Mouse (Mus musculus): Measurements from ENCODE around the gene Il20ra. TPM values are rescaled to one million over a fixed set of nuclear protein-coding genes. Genes with fewer than 3 reads are reported as not detected.

Gene Il20ra
- 0.20 and 0.31 TPM in 2 replicates for polyA plus RNA-seq (2015; fragmentation: Nextera tagmentation; extraction: Ambion mirVana)

DNA sequence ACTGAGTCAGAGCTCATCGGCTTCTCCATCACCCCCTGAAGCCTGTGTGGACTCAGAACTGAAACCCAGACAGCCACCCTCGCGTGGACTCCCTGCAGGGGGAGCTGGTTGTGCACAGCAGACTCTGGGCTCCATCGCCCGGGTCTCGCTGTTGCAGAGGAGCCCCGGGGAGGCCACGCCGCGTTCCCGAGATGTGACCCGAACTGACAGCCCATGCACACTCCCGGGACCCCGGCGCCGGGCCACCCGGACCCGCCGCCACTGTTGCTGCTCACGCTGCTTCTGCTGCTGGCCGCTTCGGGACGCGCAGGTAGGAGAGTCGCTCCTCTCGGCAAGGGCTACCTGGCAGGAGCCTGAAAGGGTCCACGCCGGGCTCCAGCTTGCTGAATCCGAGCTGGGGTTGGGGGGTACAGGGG is at the start of gene Il20ra:
TSS of gene Il20ra (plus strand) at position 150 of the 416 bp plus-strand sequence.
- H3K9me3 ChIP-seq: no peaks in the 10 kb centered on the region
- H3K4me1 ChIP-seq: peaks cover 5% of the 10 kb centered on the region; the same call in 1 of the 2 replicates
- ATAC-seq (ENCODE audit: borderline replicate concordance, extremely low read depth, low FRiP score, low TSS enrichment): peak; percentile 39; the same call in 1 of the 2 replicates
- H3K4me3 ChIP-seq: peak within 1 kb of the TSS; percentile 45
- WGBS: under 1% methylated on average over 29 of the region's 29 CpGs
- H3K36me3 ChIP-seq: no peaks in the 10 kb centered on the region
- peak within 1 kb of the TSS; percentile 93 for H3K4me2 ChIP-seq
- H3K27ac ChIP-seq: no peak within 1 kb of the TSS
- peak within 1 kb of the TSS; percentile 46 for H3K9ac ChIP-seq
- H3K27me3 ChIP-seq: peaks cover 31% of the 10 kb centered on the region

DNA sequence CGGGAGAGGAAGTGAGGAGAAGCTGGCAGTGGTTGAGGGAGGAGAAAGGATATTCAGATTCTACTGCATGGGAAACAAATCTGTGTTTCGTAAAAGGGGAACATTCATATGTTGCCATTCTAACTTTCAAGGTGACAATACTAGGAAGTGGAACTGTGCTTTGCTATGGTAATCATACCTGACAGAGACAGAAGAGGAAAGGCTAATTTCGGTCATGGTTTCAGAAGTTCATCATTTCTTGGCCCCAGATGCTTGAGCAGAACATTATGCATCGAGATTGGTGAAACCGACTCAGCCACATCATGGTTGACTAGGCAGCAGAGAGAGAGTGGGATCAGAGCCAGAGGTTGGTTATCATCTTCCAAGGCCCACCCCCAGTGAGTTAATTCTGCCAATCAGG is 43.4 kb upstream of the Il20ra start:
- Histone ChIP-seq H3K9me3 (no peaks in the 10 kb centered on the region), H3K36me3 (no peaks in the 10 kb centered on the region), H3K4me1 (no peaks in the 10 kb centered on the region), H3K4me2 (no peak overlapping the region), H3K9ac (no peak overlapping the region), H3K27me3 (no peaks in the 10 kb centered on the region), H3K27ac (no peak overlapping the region), H3K4me3 (no peak overlapping the region)
- WGBS: 87% methylated on average over 5 of the region's 5 CpGs
- ATAC-seq (ENCODE audit: borderline replicate concordance, extremely low read depth, low FRiP score, low TSS enrichment): no peak

DNA sequence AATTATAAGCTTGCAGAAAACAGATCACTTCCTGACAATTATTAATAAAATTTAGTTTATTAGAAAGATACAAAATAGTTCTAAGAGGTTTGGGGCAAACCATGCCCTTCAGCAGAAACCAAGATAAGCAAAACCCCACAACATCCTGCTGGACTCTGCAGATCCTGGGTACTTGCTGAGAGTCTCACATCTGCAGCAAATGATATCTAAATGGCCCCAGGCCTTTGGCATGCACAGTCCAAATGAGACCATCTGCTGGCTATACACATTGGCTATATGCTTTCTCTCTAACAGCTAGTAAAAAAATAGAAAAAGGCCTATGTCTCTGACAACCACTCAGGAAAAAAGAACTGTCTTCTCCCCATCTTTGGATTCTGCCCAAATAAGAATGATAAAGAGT is 40.4 kb upstream of the Il20ra start:
- Histone ChIP-seq H3K9me3 (no peaks in the 10 kb centered on the region), H3K27me3 (no peaks in the 10 kb centered on the region), H3K4me3 (no peak overlapping the region), H3K27ac (no peak overlapping the region), H3K4me2 (no peak overlapping the region), H3K9ac (no peak overlapping the region), H3K4me1 (no peaks in the 10 kb centered on the region), H3K36me3 (no peaks in the 10 kb centered on the region)
- no peak for ATAC-seq (ENCODE audit: borderline replicate concordance, extremely low read depth, low FRiP score, low TSS enrichment)

DNA sequence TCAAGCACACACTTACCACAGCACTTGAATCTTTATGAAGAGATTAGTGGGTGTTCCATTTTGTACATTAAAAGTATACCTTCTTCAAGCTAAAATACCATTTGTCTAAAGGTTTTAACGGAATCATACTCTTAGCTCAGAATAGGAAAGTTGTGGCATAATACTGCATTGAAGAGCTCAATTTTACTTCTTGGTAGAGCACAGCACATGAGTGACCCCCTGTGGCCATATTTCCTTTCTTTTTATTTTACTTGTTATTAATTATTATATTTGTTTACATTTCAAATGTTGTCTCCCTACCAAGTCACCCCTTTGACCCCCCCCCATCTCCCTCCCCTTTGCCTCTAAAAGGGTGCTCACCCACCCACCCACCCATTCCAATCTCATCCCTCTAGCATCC is 39.2 kb upstream of the Il20ra start:
- no peak overlapping the region for H3K27ac ChIP-seq
- WGBS: 83% methylated on average over 1 of the region's 1 CpGs
- H3K9ac ChIP-seq: no peak overlapping the region
- no peaks in the 10 kb centered on the region for H3K9me3 ChIP-seq
- H3K36me3 ChIP-seq: no peaks in the 10 kb centered on the region
- no peak overlapping the region for H3K4me2 ChIP-seq
- no peak overlapping the region for H3K4me3 ChIP-seq
- H3K4me1 ChIP-seq: no peaks in the 10 kb centered on the region
- H3K27me3 ChIP-seq: no peaks in the 10 kb centered on the region
- no peak for ATAC-seq (ENCODE audit: borderline replicate concordance, extremely low read depth, low FRiP score, low TSS enrichment)

DNA sequence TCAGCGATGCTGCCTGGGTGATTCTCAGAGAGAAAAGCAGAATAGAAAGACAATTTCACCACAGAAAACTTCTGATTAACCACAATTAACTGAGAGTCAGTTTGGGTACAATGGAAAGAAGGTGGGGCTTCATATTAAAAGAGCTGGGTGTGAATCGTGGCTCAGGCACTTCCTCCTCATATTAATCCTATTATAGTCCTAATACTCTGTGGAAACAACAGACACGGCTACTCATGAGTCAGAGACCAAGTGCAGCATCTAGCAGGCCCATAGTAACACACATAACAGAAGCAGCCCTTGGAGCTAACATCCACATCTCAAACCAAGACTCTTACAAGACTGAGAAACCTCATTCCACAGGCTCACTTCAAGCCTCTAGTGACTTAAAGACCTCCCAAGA is 24.7 kb upstream of the Il20ra start:
- no peak for ATAC-seq (ENCODE audit: borderline replicate concordance, extremely low read depth, low FRiP score, low TSS enrichment)
- Histone ChIP-seq H3K4me2 (no peak overlapping the region), H3K4me3 (no peak overlapping the region), H3K9ac (no peak overlapping the region), H3K36me3 (no peaks in the 10 kb centered on the region), H3K27ac (no peak overlapping the region), H3K4me1 (peaks cover 11% of the 10 kb centered on the region; the same call in 1 of the 2 replicates), H3K9me3 (no peaks in the 10 kb centered on the region), H3K27me3 (no peaks in the 10 kb centered on the region)
- 74% methylated on average over 3 of the region's 3 CpGs for WGBS

DNA sequence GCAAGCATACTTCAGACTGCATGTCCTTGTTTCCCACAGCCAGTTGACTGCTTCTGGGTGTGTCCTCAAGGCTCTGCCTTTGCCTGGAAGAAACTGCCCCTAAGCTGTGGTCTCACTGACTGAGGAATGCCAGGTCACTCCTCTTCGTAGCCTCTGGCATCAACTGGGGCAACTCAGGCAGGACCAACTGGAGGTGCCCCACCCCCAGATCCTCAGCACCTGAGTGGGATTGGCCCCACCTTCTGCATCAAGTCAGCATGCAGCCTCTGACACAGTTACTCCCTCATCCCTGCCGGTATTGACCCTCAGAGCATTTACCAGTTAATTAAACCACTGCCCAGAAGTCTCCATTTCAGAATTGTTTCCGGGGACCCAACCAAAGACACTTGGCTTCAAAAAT is 21.1 kb upstream of the Il20ra start:
- peak overlapping the region; percentile 21; the same call in 1 of the 2 replicates for H3K4me2 ChIP-seq
- H3K36me3 ChIP-seq: no peaks in the 10 kb centered on the region
- no peak overlapping the region for H3K4me3 ChIP-seq
- peak; percentile 34; the same call in 1 of the 2 replicates for ATAC-seq (ENCODE audit: borderline replicate concordance, extremely low read depth, low FRiP score, low TSS enrichment)
- H3K9me3 ChIP-seq: no peaks in the 10 kb centered on the region
- no peaks in the 10 kb centered on the region for H3K27me3 ChIP-seq
- H3K27ac ChIP-seq: no peak overlapping the region
- peaks cover 14% of the 10 kb centered on the region; the same call in 1 of the 2 replicates for H3K4me1 ChIP-seq
- no peak overlapping the region for H3K9ac ChIP-seq
- 39% methylated on average over 3 of the region's 3 CpGs for WGBS

DNA sequence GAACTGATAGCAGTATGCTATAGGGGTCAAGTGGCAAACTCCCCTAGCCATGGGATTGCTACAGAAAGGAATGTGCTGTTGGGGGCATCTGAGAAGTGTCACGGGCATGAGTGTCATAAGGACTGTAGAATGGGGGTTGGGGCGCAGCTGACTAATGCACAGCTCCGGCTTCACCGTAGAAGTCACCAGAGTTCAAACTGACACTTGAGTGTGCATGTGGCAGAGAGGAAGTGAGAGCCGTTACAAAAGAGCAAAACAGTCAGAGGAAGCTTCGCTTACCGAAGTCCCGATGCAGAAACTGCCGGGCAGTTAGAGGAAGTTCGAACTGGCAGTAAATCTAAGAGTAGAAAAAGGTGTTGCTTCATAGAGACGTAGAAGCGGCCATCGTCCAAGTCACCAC is 20.6 kb upstream of the Il20ra start:
- Histone ChIP-seq H3K36me3 (no peaks in the 10 kb centered on the region), H3K4me1 (peaks cover 14% of the 10 kb centered on the region; the same call in 1 of the 2 replicates), H3K4me3 (no peak overlapping the region), H3K4me2 (peak overlapping the region; percentile 21), H3K27me3 (no peaks in the 10 kb centered on the region), H3K9ac (no peak overlapping the region), H3K9me3 (no peaks in the 10 kb centered on the region), H3K27ac (no peak overlapping the region)
- WGBS: 28% methylated on average over 13 of the region's 13 CpGs
- ATAC-seq (ENCODE audit: borderline replicate concordance, extremely low read depth, low FRiP score, low TSS enrichment): no peak

DNA sequence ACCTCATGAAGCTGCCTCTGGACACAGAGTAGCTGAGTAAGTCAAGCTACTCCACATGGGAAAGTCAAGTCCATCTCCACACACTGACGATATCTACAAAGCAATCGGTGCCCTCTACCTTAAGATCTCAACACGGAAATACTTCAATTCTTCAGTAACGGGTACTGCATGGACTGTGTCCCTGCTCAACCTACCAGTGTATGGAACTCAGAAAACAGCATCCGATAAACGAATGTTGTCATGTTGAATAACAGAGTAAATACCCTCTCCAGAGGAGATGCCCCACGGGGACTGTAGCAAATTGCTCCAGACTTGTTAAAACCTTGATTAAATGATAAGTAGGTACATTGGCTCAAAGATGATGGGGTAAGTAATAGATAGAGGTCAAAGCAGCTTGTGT is 20.0 kb upstream of the Il20ra start:
- Histone ChIP-seq H3K36me3 (no peaks in the 10 kb centered on the region), H3K27me3 (no peaks in the 10 kb centered on the region), H3K4me3 (no peak overlapping the region), H3K9me3 (no peaks in the 10 kb centered on the region), H3K4me2 (peak overlapping the region; percentile 21; the same call in 1 of the 2 replicates), H3K9ac (no peak overlapping the region), H3K27ac (no peak overlapping the region), H3K4me1 (peaks cover 14% of the 10 kb centered on the region; the same call in 1 of the 2 replicates)
- ATAC-seq (ENCODE audit: borderline replicate concordance, extremely low read depth, low FRiP score, low TSS enrichment): no peak
- WGBS: 81% methylated on average over 7 of the region's 7 CpGs

DNA sequence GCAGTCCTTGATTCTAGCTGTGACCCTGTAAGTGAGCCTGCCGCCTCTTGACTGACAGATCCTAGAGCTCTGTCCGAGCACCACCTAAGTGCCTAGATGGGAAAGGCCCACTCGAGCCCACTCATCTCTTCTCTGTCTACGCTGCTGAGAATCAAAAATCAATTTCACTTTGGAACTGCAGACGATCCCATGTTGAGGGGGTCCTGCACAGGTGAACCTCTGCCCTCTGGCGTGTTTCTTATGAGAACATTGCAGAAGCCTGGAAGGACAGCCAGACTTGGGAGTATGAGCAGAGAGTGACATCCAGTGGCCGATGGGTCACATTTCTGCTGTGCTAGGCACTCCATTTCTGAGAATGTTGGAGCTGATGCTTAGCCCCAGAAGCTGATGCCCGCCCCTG is 19.4 kb upstream of the Il20ra start:
- Histone ChIP-seq H3K9ac (no peak overlapping the region), H3K4me1 (peaks cover 14% of the 10 kb centered on the region; the same call in 1 of the 2 replicates), H3K9me3 (no peaks in the 10 kb centered on the region), H3K4me3 (no peak overlapping the region), H3K36me3 (no peaks in the 10 kb centered on the region), H3K27ac (no peak overlapping the region), H3K4me2 (peak overlapping the region; percentile 23; the same call in 1 of the 2 replicates), H3K27me3 (no peaks in the 10 kb centered on the region)
- WGBS: 37% methylated on average over 8 of the region's 8 CpGs
- peak; percentile 67 for ATAC-seq (ENCODE audit: borderline replicate concordance, extremely low read depth, low FRiP score, low TSS enrichment)

DNA sequence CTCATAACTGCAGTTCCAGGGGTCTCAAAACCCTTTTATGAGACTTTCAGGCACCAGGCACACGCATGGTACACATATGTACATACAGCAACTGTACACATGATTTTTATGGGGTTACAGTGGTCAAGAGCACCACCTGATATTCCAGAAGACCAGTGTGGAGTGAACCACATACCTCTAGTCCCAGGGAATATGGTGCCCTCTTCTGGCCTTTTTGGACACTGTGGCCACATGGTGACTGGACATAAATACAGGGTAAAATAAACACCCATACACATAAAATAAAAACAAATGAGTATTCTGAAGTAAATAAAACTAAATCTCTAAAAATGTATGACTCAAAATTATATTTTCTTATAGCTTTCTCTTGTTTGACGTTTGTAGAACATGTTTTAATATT is 18.7 kb upstream of the Il20ra start:
- no peaks in the 10 kb centered on the region for H3K36me3 ChIP-seq

DNA sequence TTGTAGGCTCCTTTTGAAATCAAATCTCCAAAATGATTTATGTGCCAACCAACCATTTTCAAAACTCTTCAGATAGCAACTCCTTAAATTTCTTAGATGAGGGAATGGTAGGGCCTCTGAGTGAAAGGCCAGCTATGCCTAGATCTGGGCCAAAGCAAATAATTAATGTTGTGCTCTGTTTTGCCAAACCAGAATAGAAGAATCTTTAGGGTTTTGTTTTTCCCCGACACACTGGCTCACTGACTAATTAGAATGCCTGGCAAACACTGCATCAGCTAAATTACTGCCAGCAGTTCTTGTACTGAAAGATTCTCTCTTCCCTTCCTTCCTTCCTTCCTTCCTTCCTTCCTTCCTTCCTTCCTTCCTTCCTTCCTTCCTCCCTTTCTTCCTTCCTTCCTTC is 13.0 kb upstream of the Il20ra start:
- no peaks in the 10 kb centered on the region for H3K9me3 ChIP-seq
- H3K9ac ChIP-seq: no peak overlapping the region
- H3K4me2 ChIP-seq: no peak overlapping the region
- H3K27ac ChIP-seq: no peak overlapping the region
- H3K4me1 ChIP-seq: no peaks in the 10 kb centered on the region
- no peak overlapping the region for H3K4me3 ChIP-seq
- no peaks in the 10 kb centered on the region for H3K36me3 ChIP-seq
- ATAC-seq (ENCODE audit: borderline replicate concordance, extremely low read depth, low FRiP score, low TSS enrichment): no peak
- no peaks in the 10 kb centered on the region for H3K27me3 ChIP-seq
- WGBS: 63% methylated on average over 1 of the region's 1 CpGs

More for the DNA sequence above, 18.7 kb upstream of the Il20ra start:
- Histone ChIP-seq H3K27ac (no peak overlapping the region), H3K27me3 (no peaks in the 10 kb centered on the region), H3K4me2 (no peak overlapping the region), H3K4me3 (no peak overlapping the region), H3K9me3 (no peaks in the 10 kb centered on the region), H3K4me1 (peaks cover 14% of the 10 kb centered on the region; the same call in 1 of the 2 replicates), H3K9ac (no peak overlapping the region)
- 59% methylated on average over 2 of the region's 2 CpGs for whole genome bisulfite sequencing
- no peak for ATAC-seq (ENCODE audit: borderline replicate concordance, extremely low read depth, low FRiP score, low TSS enrichment)

DNA sequence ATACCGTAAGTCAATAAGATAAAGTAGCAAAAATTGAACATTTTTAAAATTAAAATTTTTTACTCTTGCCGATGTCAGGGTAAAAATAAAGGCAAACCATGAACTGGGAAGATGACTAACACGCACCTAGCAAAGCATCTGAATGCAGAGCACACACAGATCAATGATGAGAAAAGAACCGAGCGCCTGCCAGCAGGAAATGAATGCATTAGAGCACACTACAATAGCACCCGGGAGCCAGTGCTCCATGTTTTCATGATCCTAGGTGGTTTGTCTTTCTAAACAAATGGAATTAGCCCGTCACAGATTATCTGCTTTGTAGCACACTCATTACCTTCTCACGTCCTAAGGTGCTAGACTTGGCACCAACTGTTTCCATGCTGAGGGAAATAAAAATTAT is 7.9 kb upstream of the Il20ra start:
- H3K4me1 ChIP-seq: no peaks in the 10 kb centered on the region
- H3K9me3 ChIP-seq: no peaks in the 10 kb centered on the region
- H3K9ac ChIP-seq: no peak overlapping the region
- H3K36me3 ChIP-seq: no peaks in the 10 kb centered on the region
- no peak overlapping the region for H3K4me3 ChIP-seq
- H3K4me2 ChIP-seq: no peak overlapping the region
- 61% methylated on average over 8 of the region's 8 CpGs for WGBS
- ATAC-seq (ENCODE audit: borderline replicate concordance, extremely low read depth, low FRiP score, low TSS enrichment): no peak
- no peaks in the 10 kb centered on the region for H3K27me3 ChIP-seq
- no peak overlapping the region for H3K27ac ChIP-seq

DNA sequence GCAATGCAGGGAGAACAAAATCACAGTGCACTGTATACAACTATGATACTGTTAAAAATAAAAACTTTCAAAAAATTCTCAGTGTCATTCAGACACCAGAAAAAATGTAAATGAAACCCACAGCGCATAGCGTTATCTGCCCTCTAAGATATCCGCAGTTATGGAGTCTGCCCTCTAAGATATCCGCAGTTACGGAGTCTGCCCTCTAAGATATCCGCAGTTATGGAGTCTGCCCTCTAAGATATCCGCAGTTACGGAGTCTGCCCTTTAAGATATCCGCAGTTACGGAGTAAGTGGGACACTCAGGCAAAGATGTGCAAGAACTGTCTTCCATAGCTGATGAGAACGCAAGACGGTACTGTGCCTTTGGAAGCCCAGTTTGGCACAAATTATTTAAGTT is 4.6 kb upstream of the Il20ra start:
- Histone ChIP-seq H3K4me2 (no peak overlapping the region), H3K27ac (no peak overlapping the region), H3K4me1 (peaks cover 4% of the 10 kb centered on the region; the same call in 1 of the 2 replicates), H3K9ac (no peak overlapping the region), H3K9me3 (no peaks in the 10 kb centered on the region), H3K36me3 (no peaks in the 10 kb centered on the region), H3K27me3 (peaks cover 19% of the 10 kb centered on the region), H3K4me3 (no peak overlapping the region)
- no peak for ATAC-seq (ENCODE audit: borderline replicate concordance, extremely low read depth, low FRiP score, low TSS enrichment)
- WGBS: 64% methylated on average over 12 of the region's 12 CpGs
